Mouse (Mus musculus) heart, postnatal 0 days (tissue): ENCODE results near the gene Bbs9. TPM values are rescaled to one million over a fixed set of nuclear protein-coding genes. Genes with fewer than 3 reads are reported as not detected.

Experiments
- ATAC-seq: fragments of 200-750 bp; cut with Nextera tagmentation; 2 replicates; pipeline ENCODE4 v1.8.0; 2017; ENCODE audit warnings: low read depth, moderate number of reproducible peaks, moderate library complexity; ENCODE audit not compliant: insufficient read depth
- DNase-seq: peaks from one replicate; pipeline ENCODE4 v3.0.0-alpha.2; 2016; ENCODE audit warnings: low spot score
- H3K27ac ChIP-seq: fragments of 300-500 bp; sonication (generic); 2 replicates; pipeline ENCODE4 v1.5.1; 2014; ENCODE audit warnings: low read depth, mild to moderate bottlenecking
- H3K27me3 ChIP-seq: fragments of 300-500 bp; sonication (generic); 2 replicates; pipeline ENCODE4 v1.6.1; 2014; ENCODE audit warnings: low read length, mixed read lengths; ENCODE audit not compliant: control insufficient read depth, insufficient read depth
- H3K36me3 ChIP-seq: fragments of 300-500 bp; sonication (generic); replicated peaks from 2 replicates; pipeline ENCODE4 v1.6.1; 2014; ENCODE audit warnings: low read length, mixed read lengths; ENCODE audit not compliant: control insufficient read depth, insufficient read depth
- H3K4me1 ChIP-seq: fragments of 300-500 bp; sonication (generic); 2 replicates; pipeline ENCODE4 v1.6.1; 2014; ENCODE audit warnings: antibody characterized with exemption; ENCODE audit not compliant: control insufficient read depth, insufficient read depth
- H3K4me2 ChIP-seq: fragments of 300-500 bp; sonication (generic); 2 replicates; pipeline ENCODE4 v1.6.1; 2014; ENCODE audit warnings: low read depth, mild to moderate bottlenecking, low read length, moderate library complexity
- H3K4me3 ChIP-seq: fragments of 300-500 bp; sonication (generic); 2 replicates; pipeline ENCODE4 v1.5.1; 2014; ENCODE audit warnings: low read depth, low read length
- H3K9ac ChIP-seq: fragments of 300-500 bp; sonication (generic); replicated peaks from 2 replicates; pipeline ENCODE4 v1.6.1; 2014; ENCODE audit warnings: low read depth, low read length, mixed read lengths
- H3K9me3 ChIP-seq: fragments of 300-500 bp; sonication (generic); replicated peaks from 2 replicates; pipeline ENCODE4 v1.6.1; 2016; ENCODE audit warnings: low read length; ENCODE audit not compliant: control insufficient read depth
- CTCF ChIP-seq: IDR thresholded peaks from 2 replicates; pipeline ENCODE4 v1.5.1; 2016; ENCODE audit warnings: antibody characterized with exemption, control low read depth, low read depth
- EP300 ChIP-seq: IDR thresholded peaks from 2 replicates; pipeline ENCODE4 v1.6.1; 2016; ENCODE audit warnings: antibody characterized with exemption, low read depth
- WGBS: fragments of 180-500 bp; shearing (Covaris S2); extraction: QIAGEN DNeasy Blood & Tissue Kit; methylation state at CpG from one replicate; pipeline ENCODE4 v1.1.7; 2014; 5-methylcytosine and 5-hydroxymethylcytosine counted together
- polyA plus RNA-seq: library from polyadenylated mRNA; unstranded; fragments of >200 nt; fragmentation: Nextera tagmentation; extraction: Ambion mirVana; gene quantifications from 2 replicates; pipeline ENCODE4 v1.2.1, GENCODE M21; 2015
- total RNA-seq: library from RNA; depleted of rRNA; stranded (reverse); fragments of >200 nt; gene quantifications from 2 replicates; pipeline ENCODE4 v1.2.3, GENCODE M21; 2014; ENCODE audit warnings: low replicate concordance

The Bbs9 gene
- total and polyA plus RNA-seq, 2 experiments from 2014 or later: 5.2 to 18.9 TPM

GRCm38 (mm10) chr9:22826571-22826990 lies 351.1 kb downstream of the Bbs9 start:
- ATAC-seq (no peak), DNase-seq (no peak)
- Histone ChIP-seq H3K27ac (no peak overlapping the region), H3K4me3 (no peak overlapping the region), H3K4me2 (no peak overlapping the region), H3K27me3 (no peaks in the 10 kb centered on the region), H3K36me3 (no peaks in the 10 kb centered on the region), H3K9me3 (no peaks in the 10 kb centered on the region), H3K4me1 (0 out of 2 replicates have a peak, but pooled peaks cover 4% of the 10 kb centered on the region), H3K9ac (no peak overlapping the region)
- TF ChIP-seq EP300 (no peak), CTCF (no peak)
- WGBS: 67% methylated on average over 3 of the region's 3 CpGs

- H3K36me3 ChIP-seq: no peaks in the 10 kb centered on the region
- TF ChIP-seq EP300 (no peak), CTCF (no peak)
- ATAC-seq (no peak), DNase-seq (no peak)
- 78% methylated on average over 2 of the region's 2 CpGs for WGBS
- H3K9me3 ChIP-seq: no peaks in the 10 kb centered on the region
- no peak overlapping the region for H3K4me3 ChIP-seq
- H3K4me2 ChIP-seq: no peak overlapping the region
- H3K27ac ChIP-seq: no peak overlapping the region
- 0 out of 2 replicates have a peak, but pooled peaks cover 4% of the 10 kb centered on the region for H3K4me1 ChIP-seq
- no peak overlapping the region for H3K9ac ChIP-seq
- no peaks in the 10 kb centered on the region for H3K27me3 ChIP-seq
These were observed 351.8 kb downstream of the Bbs9 start for GRCm38 (mm10) chr9:22827176-22827770.

DNA sequence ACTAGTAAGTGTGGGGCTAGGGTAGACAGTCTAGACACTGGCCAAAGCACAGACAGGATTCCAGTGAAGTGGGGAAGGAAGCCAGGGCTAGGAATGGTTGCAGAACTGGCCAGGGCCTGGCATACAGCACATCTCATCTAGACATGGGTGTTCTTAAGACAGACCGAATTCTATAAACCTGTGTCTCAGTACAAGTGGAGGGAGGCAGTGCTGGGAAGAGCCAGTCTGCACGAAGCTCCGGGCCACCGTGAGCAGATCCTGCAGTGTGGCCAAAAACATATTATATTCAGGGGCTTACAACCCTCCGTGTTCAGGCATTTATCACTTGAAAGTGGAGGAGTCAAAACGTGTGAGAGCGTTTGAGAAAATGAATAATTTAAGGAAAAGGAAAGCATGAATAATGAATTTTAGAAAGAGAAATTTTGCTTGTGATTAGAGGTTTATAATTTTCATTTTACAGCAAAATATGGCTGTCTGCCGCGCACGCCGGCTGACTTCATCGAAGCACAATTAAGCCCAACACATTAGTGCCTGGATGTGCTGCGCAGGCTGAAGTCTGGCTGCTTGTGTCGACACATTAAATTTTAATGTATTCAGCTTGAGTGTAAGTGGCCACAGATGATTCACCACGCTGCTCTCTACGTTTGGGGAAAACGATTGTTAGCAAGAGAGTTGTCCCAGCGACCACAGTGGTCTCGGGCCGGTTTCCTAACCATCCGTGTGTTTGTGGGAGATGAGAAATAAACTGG lies 353.9 kb downstream of the Bbs9 start:
- no peak overlapping the region for H3K27ac ChIP-seq
- DNase-seq (no peak), ATAC-seq (no peak)
- no peak overlapping the region for H3K4me3 ChIP-seq
- no peaks in the 10 kb centered on the region for H3K36me3 ChIP-seq
- no peak overlapping the region for H3K4me2 ChIP-seq
- no peaks in the 10 kb centered on the region for H3K27me3 ChIP-seq
- H3K9ac ChIP-seq: no peak overlapping the region
- whole genome bisulfite sequencing: 83% methylated on average over 21 of the region's 21 CpGs
- H3K9me3 ChIP-seq: no peaks in the 10 kb centered on the region
- H3K4me1 ChIP-seq: no peaks in the 10 kb centered on the region
- no peak for TF ChIP-seq EP300
- TF ChIP-seq CTCF: no peak

DNA sequence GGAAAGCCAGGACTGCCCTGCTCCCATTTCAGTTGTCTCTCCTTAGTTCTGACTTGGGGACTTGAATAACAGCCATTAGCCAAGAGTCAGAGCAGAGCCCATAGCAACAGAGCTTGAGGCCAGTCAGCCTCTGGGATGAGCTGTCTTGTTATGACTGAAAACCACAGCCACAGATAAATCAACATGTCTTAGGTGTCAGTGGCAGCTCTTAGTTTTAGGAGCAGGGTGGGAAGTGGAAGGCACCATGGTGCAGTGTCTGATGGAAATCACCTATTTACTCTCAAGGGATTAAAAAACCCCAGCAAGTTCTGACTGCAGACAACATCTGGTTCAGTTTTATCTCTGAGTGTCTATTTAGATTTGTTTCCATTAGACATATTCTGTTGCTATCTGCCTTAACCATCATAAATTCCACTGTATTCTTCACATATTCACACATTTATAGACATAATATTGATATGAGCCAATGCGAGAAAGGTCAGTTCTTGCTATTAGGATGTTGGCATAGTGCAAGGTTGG lies 359.5 kb downstream of the Bbs9 start:
- ATAC-seq (no peak), DNase-seq (no peak)
- no peak overlapping the region for H3K4me2 ChIP-seq
- no peak overlapping the region for H3K27ac ChIP-seq
- H3K4me1 ChIP-seq: no peaks in the 10 kb centered on the region
- H3K36me3 ChIP-seq: no peaks in the 10 kb centered on the region
- no peak overlapping the region for H3K9ac ChIP-seq
- H3K9me3 ChIP-seq: no peaks in the 10 kb centered on the region
- 96% methylated on average over 1 of the region's 1 CpGs for WGBS
- TF ChIP-seq EP300 (no peak), CTCF (no peak)
- no peak overlapping the region for H3K4me3 ChIP-seq
- H3K27me3 ChIP-seq: no peaks in the 10 kb centered on the region

- ATAC-seq (no peak), DNase-seq (no peak)
- Histone ChIP-seq H3K4me1 (no peaks in the 10 kb centered on the region), H3K9me3 (no peaks in the 10 kb centered on the region), H3K27ac (no peak overlapping the region), H3K36me3 (no peaks in the 10 kb centered on the region), H3K4me3 (no peak overlapping the region), H3K4me2 (no peak overlapping the region), H3K9ac (no peak overlapping the region), H3K27me3 (no peaks in the 10 kb centered on the region)
- TF ChIP-seq CTCF (no peak), EP300 (no peak)
- WGBS: 66% methylated on average over 6 of the region's 6 CpGs
These were observed 361.5 kb downstream of the Bbs9 start for GRCm38 (mm10) chr9:22837000-22837399.
